Mouse (Mus musculus) heart, adult 9 months (tissue): ENCODE measurements around the gene Cnot3.
A peak's percentile ranks its signal among the peaks of the same experiment; 100 is the strongest.
"Not testable (repeated sequence)": the region's sequence is repeated elsewhere in the genome, so short reads cannot be mapped to it uniquely, and the experiment has no call there.

ENCODE experiments used
- DNase-seq, 2 experiments: peaks; one replicate each; pipeline ENCODE4 v3.0.0; 2022; ENCODE audit warnings: low spot score in 2 of 2

Gene Cnot3

DNA sequence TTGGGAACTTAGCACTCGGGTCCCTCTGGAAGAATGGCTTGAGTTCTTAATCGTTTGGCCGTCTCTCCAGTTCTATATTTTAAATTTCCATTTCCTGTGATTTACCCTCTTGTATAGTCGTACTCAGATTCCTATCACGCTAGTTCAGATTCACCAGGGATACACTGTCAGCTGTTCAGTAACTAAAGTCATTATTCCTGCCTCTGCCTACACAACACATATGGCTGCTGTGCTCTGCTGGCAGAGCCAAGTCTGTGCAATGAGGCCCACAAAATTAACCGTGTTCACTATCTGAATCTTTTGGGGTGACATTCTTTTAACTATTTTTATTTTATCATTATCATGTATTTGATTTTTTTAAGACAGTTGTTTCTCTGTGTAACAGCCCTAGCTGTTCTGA lies 53.4 kb downstream of the Cnot3 start:
- no peak for DNase-seq

- DNase-seq, result no peak
Measured at GRCm38 (mm10) chr7:3703148-3703878, 58.2 kb downstream of the Cnot3 start.

DNA sequence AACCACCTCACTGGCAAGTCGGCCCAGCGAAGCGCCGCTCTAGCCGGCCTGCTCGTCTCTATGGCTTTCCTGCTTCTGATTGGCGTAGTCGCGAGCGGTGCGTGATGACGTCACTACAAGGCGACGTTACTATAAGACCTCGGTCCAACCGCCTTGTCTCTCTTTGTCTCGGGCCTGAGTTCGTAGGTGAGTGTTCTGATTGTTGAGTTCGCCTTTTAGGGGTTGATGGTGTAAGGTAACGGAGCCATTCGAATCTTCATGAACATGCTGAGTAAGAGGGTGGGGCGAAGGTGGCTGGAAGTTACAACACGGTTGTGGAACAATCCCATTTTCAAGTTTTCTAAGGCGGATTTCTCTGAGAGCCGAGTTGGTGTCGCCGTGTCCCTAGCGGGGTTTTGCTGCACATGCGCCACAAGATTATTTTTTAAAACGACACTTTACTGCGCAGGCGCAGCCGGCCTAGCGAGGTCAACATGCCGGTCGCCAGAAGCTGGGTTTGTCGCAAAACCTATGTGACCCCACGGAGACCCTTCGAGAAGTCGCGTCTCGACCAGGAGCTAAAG lies 58.9 kb downstream of the Cnot3 start, which contains the start of gene Rps9:
TSS of gene Rps9 (plus strand) at position 115 of the 563 bp plus-strand sequence.
- DNase-seq, result peak; percentile 96

- no peak for DNase-seq
Measured at GRCm38 (mm10) chr7:3704475-3704874, 59.4 kb downstream of the Cnot3 start.

GRCm38 (mm10) chr7:3705461-3705860 lies 60.4 kb downstream of the Cnot3 start:
- DNase-seq, result not testable (repeated sequence)

- DNase-seq, result no peak
Measured at GRCm38 (mm10) chr7:3705911-3706310, 60.8 kb downstream of the Cnot3 start.

- DNase-seq, result peak in 1 of 2 experiments; percentile 15
Measured at GRCm38 (mm10) chr7:3706343-3706934, 61.4 kb downstream of the Cnot3 start.

DNA sequence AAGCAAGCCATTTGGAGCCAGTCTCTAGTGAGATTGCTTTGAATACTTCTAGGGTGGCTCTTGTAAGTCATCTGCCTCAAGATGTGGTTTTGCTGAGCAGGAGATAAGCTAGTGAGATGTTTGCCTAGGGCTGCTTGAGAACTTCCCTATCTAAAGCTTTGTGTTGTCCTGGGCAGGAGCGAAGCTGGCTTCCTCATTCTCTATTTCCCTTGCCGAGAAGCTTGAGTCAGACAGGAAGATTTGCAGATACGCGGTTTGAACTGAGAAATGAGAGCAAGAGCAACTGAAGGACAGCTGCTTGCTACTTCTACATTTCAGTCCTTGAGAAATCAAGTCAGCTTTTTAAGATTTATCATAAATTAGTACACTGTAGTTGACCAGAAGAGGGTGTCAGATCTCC lies 62.0 kb downstream of the Cnot3 start:
- peak; percentile 34 to 55 for DNase-seq

DNA sequence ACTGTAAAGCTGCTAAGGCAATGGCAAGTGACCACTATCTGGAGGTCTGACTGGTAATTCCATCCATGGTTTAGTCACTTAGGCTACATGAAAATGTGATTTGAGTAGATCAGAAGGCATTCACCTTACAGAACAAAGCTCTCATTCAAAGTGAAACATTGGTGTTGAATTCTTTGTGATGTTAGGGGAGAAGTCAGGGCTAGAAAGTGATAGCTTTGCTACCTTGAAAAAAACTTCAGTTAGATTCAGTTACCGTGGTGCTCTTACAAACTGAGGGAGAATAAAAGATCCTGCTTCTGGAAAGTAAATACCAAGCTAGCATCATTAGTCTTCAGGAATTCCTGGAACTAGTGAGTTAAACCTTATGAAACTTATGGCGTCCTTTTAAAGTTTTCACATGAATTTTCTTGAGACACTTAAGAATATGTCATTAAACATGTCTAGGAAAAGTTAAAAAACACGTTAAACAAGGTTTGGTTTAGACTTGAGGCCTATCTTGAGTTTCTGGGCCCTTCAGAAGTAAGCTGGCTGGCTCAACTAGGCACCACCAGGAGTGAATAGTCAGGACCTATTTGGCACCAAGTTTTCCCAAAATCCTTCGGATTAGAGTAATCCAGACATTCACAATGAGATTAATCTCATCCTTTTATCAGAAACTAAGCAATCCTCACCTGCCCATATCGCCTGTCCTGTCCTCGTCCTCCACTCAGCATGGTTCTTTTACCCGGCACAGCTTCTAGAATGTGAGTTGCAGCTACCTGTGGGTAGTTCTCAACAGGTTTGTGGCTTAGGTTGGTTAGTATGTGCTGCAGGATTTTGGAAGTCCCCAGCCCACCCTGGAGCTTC lies 62.7 kb downstream of the Cnot3 start:
- no peak for DNase-seq

GRCm38 (mm10) chr7:3708447-3708980 lies 63.4 kb downstream of the Cnot3 start:
- DNase-seq, result not testable (repeated sequence)

DNA sequence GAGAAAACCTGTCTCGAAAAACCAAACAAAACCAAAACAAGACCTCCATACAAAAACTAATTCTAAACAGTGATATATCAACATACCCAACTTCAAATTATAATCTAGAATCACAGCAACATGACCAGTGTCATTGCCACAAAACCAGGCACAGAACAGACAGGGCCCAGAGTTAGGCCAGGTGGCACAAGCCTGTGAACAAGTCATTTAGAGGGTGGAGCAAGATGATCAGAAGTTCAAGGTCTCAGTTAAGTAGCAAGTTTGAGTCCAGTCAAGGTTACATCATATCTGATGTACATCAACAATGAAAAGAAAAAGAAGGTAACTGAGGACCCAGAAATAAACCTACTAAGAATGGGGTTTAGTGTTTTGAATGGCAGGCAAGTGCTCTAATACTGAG lies 63.9 kb downstream of the Cnot3 start:
- DNase-seq, result no peak
